Mouse (Mus musculus) limb, embryonic 12.5 days (tissue): Measurements from ENCODE around the gene Eef2kmt. TPM values are rescaled to one million over a fixed set of nuclear protein-coding genes. Genes with fewer than 3 reads are reported as not detected.
"Not testable (repeated sequence)": the region's sequence is repeated elsewhere in the genome, so short reads cannot be mapped to it uniquely, and the experiment has no call there.

ENCODE experiments used
- ATAC-seq: fragments of 200-750 bp; cut with Nextera tagmentation; 2 replicates; pipeline ENCODE4 v1.8.0; 2017; ENCODE audit warnings: low read depth, moderate TSS enrichment; ENCODE audit not compliant: insufficient number of reproducible peaks, insufficient read depth, low FRiP score, low TSS enrichment
- H3K27ac ChIP-seq: fragments of 300-500 bp; sonication (generic); 2 replicates; pipeline ENCODE4 v1.5.1; 2016; ENCODE audit warnings: mild to moderate bottlenecking, moderate library complexity
- H3K27me3 ChIP-seq: fragments of 300-500 bp; sonication (generic); 2 replicates; pipeline ENCODE4 v1.6.1; 2016; ENCODE audit warnings: mild to moderate bottlenecking, moderate library complexity
- H3K36me3 ChIP-seq: fragments of 300-500 bp; sonication (generic); 2 replicates; pipeline ENCODE4 v1.6.1; 2016; ENCODE audit warnings: mild to moderate bottlenecking, moderate library complexity
- H3K4me1 ChIP-seq: fragments of 300-500 bp; sonication (generic); replicated peaks from 2 replicates; pipeline ENCODE4 v1.6.1; 2016
- H3K4me2 ChIP-seq: fragments of 300-500 bp; sonication (generic); 2 replicates; pipeline ENCODE4 v1.6.1; 2016; ENCODE audit warnings: mild to moderate bottlenecking, moderate library complexity
- H3K4me3 ChIP-seq: fragments of 300-500 bp; sonication (generic); replicated peaks from 2 replicates; pipeline ENCODE4 v1.5.1; 2016; ENCODE audit warnings: mild to moderate bottlenecking
- H3K9ac ChIP-seq: fragments of 300-500 bp; sonication (generic); replicated peaks from 2 replicates; pipeline ENCODE4 v1.6.1; 2016; ENCODE audit warnings: mild to moderate bottlenecking, moderate library complexity
- H3K9me3 ChIP-seq: fragments of 300-500 bp; sonication (generic); 2 replicates; pipeline ENCODE4 v1.6.1; 2016; ENCODE audit warnings: mild to moderate bottlenecking, moderate library complexity
- WGBS: fragments of 180-500 bp; shearing (Covaris S2); methylation state at CpG from one replicate; pipeline ENCODE4 v1.1.7; 2016; 5-methylcytosine and 5-hydroxymethylcytosine counted together
- polyA plus RNA-seq: library from polyadenylated mRNA; unstranded; fragments of >200 nt; fragmentation: Nextera tagmentation; extraction: Ambion mirVana; gene quantifications from 2 replicates; pipeline ENCODE4 v1.2.1, GENCODE M21; 2016

The Eef2kmt gene
- polyA plus RNA-seq, 1 experiment from 2014 or later = 14.3 TPM

DNA sequence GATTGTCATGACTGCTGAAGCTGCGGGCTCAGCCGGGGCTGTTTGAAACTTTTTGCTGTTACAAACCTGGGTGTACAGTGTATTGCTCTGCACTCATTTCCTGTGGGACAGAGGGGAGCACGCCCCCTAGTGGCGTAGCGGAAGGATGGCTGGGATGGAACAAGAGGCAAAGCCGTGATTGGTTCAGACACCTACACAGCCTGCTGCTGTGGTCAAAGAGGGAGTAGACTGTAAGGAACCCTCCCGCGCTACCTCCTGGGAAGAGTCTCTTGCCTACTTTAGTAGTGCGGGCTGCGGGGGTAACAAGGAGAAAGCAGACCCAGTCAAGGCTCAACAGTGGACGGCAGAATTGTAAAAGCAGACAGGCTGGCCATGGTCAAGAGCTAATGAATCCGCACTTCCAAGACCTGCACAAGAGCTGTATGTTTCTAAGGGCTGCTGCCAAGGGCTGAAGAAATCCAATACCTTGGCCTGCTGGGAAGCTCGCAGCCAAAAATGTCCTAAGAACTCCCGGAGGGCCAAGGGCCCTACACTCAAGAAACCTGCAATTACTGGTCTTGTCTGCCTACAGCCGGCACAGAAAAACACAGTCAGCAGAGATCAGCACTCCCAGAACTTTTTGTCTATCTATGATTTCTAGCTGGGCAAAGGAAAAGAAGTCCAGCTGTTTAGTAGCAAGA, 1.3 kb downstream of the Eef2kmt start:
- Histone ChIP-seq H3K4me1 (peaks cover 16% of the 10 kb centered on the region; the same call in 1 of the 2 replicates), H3K4me3 (peak overlapping the region; percentile 63), H3K27me3 (no peaks in the 10 kb centered on the region), H3K36me3 (peaks cover 17% of the 10 kb centered on the region), H3K9me3 (no peaks in the 10 kb centered on the region), H3K4me2 (peak overlapping the region; percentile 77), H3K9ac (peak overlapping the region; percentile 68), H3K27ac (peak overlapping the region; percentile 78)
- 6% methylated on average over 15 of the region's 15 CpGs for WGBS
- peak; percentile 53 for ATAC-seq

DNA sequence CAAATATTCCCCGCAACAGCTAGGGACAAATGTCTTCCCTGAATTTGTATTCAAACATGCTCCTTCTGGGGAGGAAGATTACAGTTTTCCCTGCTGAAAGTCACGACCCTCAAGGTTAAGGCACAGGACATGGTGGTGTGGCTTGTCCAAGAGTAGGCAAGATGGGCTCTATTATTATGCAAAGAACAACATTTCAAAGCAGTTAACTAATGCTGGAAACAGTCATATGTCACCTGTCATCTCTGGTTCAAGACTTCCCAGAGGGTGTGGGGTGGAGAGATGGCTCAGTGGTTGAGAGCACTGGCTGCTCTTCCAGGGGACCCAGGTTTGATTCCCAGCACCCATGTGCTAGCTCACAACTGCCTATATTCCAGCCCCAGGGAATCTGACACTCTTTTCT, 3.5 kb downstream of the Eef2kmt start:
- no peaks in the 10 kb centered on the region for H3K9me3 ChIP-seq
- H3K9ac ChIP-seq = no peak overlapping the region
- WGBS = 92% methylated on average over 2 of the region's 2 CpGs
- no peaks in the 10 kb centered on the region for H3K27me3 ChIP-seq
- no peak overlapping the region for H3K27ac ChIP-seq
- peaks cover 39% of the 10 kb centered on the region for H3K36me3 ChIP-seq
- H3K4me2 ChIP-seq = no peak overlapping the region
- no peak overlapping the region for H3K4me3 ChIP-seq
- ATAC-seq = no peak
- peaks cover 16% of the 10 kb centered on the region; the same call in 1 of the 2 replicates for H3K4me1 ChIP-seq

- Histone ChIP-seq H3K4me2 (no peak overlapping the region), H3K27ac (no peak overlapping the region), H3K9me3 (no peaks in the 10 kb centered on the region), H3K9ac (no peak overlapping the region), H3K36me3 (peaks cover 49% of the 10 kb centered on the region), H3K4me3 (no peak overlapping the region), H3K4me1 (peaks cover 13% of the 10 kb centered on the region; the same call in 1 of the 2 replicates), H3K27me3 (no peaks in the 10 kb centered on the region)
- 85% methylated on average over 3 of the region's 3 CpGs for WGBS
- no peak for ATAC-seq
Observed at GRCm38 (mm10) chr16:5250891-5251290, 4.9 kb downstream of the Eef2kmt start.

- 33% methylated on average over 7 of the region's 7 CpGs for WGBS
- Histone ChIP-seq H3K9me3 (no peaks in the 10 kb centered on the region), H3K9ac (no peak overlapping the region), H3K4me3 (no peak overlapping the region), H3K36me3 (peaks cover 92% of the 10 kb centered on the region), H3K4me2 (no peak overlapping the region), H3K27ac (no peak overlapping the region), H3K27me3 (no peaks in the 10 kb centered on the region), H3K4me1 (no peaks in the 10 kb centered on the region)
- ATAC-seq = no peak; the same call in 1 of the 2 replicates
Observed at GRCm38 (mm10) chr16:5244411-5244810, 11.4 kb downstream of the Eef2kmt start.

DNA sequence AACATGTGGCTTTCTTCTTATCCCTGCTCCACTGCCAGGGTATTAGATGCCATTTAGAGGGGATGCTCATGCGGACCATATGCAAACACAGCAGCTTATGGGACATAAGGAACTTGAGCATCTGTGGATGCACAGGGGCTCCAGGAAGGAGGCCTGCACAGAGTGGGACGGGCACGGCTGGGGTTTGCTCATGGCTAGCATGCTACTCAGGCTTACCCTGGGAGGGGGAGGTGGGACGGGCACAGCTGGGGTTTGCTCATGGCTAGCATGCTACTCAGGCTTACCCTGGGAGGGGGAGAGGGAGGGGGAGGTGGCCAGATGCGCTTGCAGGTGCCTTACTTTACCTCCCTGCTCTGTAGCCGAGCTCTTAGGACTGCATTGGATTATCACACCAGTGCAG, 12.9 kb downstream of the Eef2kmt start:
- WGBS = 94% methylated on average over 6 of the region's 6 CpGs
- no peaks in the 10 kb centered on the region for H3K4me1 ChIP-seq
- H3K27me3 ChIP-seq = no peaks in the 10 kb centered on the region
- H3K36me3 ChIP-seq = peaks cover 83% of the 10 kb centered on the region
- no peak overlapping the region for H3K4me3 ChIP-seq
- no peak overlapping the region for H3K9ac ChIP-seq
- H3K27ac ChIP-seq = no peak overlapping the region
- H3K4me2 ChIP-seq = no peak overlapping the region
- ATAC-seq = no peak
- H3K9me3 ChIP-seq = no peaks in the 10 kb centered on the region

DNA sequence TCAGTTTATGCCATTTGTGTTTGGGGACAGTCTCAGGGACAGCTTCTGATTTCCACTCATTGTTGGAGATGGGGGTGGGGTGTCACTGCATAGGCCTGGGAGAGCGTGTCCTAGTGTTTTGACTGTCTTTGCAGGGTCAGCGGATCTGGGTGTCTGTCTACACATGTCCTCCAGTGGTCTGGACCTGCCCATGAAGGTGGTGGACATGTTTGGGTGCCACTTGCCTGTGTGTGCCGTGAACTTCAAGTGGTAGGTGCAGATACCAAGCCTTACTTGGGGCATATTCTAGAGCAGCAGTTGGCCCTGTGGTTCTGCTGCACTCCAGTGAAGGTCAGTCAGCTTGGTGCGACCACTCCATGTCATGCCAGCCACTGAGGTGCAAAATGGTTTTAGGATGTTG, 13.4 kb downstream of the Eef2kmt start:
- H3K27me3 ChIP-seq = no peaks in the 10 kb centered on the region

GRCm38 (mm10) chr16:5233418-5234313, 22.1 kb downstream of the Eef2kmt start, which contains the start of gene Alg1:
TSS of gene Alg1 (plus strand) at chr16:5233621.
- ATAC-seq = peak; percentile 92
- WGBS = 2% methylated on average over 47 of the region's 47 CpGs
- H3K9ac ChIP-seq = peak within 1 kb of the TSS; percentile 72

More for the DNA sequence above, 13.4 kb downstream of the Eef2kmt start:
- WGBS = 92% methylated on average over 4 of the region's 4 CpGs
- Histone ChIP-seq H3K9me3 (no peaks in the 10 kb centered on the region), H3K4me3 (no peak overlapping the region), H3K36me3 (peaks cover 78% of the 10 kb centered on the region), H3K4me1 (no peaks in the 10 kb centered on the region), H3K4me2 (no peak overlapping the region), H3K27ac (no peak overlapping the region), H3K9ac (no peak overlapping the region)
- ATAC-seq = no peak

GRCm38 (mm10) chr16:5232982-5233381, 22.8 kb downstream of the Eef2kmt start:
- no peaks in the 10 kb centered on the region for H3K9me3 ChIP-seq
- peaks cover 10% of the 10 kb centered on the region for H3K4me1 ChIP-seq
- H3K36me3 ChIP-seq = 0 out of 2 replicates have a peak, but pooled peaks cover 7% of the 10 kb centered on the region
- no peaks in the 10 kb centered on the region for H3K27me3 ChIP-seq
- H3K9ac ChIP-seq = no peak overlapping the region
- no peak for ATAC-seq
- peak overlapping the region; percentile 88 for H3K4me3 ChIP-seq
- peak overlapping the region; percentile 84 for H3K4me2 ChIP-seq
- no peak overlapping the region for H3K27ac ChIP-seq
- WGBS = 76% methylated on average over 4 of the region's 4 CpGs

More at GRCm38 (mm10) chr16:5233418-5234313, 22.1 kb downstream of the Eef2kmt start, which contains the start of gene Alg1:
- Histone ChIP-seq H3K36me3 (0 out of 2 replicates have a peak, but pooled peaks cover 10% of the 10 kb centered on the region), H3K4me2 (peak within 1 kb of the TSS; percentile 84), H3K4me1 (peaks cover 10% of the 10 kb centered on the region), H3K9me3 (no peaks in the 10 kb centered on the region), H3K4me3 (peak within 1 kb of the TSS; percentile 88), H3K27ac (0 out of 2 replicates have a peak within 1 kb of the TSS, but pooled peaks have one; percentile 7), H3K27me3 (no peaks in the 10 kb centered on the region)

GRCm38 (mm10) chr16:5228103-5228502, 27.7 kb downstream of the Eef2kmt start:
- not testable (repeated sequence) for H3K4me3 ChIP-seq, H3K9me3 ChIP-seq, H3K27me3 ChIP-seq, H3K4me2 ChIP-seq, H3K9ac ChIP-seq, ATAC-seq, H3K27ac ChIP-seq, H3K4me1 ChIP-seq, H3K36me3 ChIP-seq
- 71% methylated on average over 3 of the region's 3 CpGs for WGBS

DNA sequence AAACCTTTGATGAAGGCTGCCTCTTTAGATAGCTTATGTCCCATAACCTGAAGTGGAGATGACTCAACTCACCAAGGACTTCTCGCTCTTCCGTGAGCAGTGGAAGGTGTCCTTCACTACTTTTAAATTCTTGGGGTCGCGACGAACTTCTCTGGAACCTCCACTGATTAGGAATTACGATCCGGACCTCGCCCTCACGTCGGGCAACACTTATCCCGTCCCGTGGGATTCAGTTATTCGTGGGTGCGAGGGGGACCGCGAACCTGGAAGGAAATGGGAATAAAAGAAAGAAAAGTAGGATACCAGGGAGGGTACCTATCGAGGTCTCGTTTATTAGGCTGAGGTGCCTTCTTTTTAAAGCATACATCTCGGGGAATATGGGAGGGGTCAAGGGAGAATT, 28.3 kb downstream of the Eef2kmt start:
- ATAC-seq, H3K4me1 ChIP-seq, H3K27me3 ChIP-seq, H3K4me2 ChIP-seq, H3K27ac ChIP-seq, H3K4me3 ChIP-seq, H3K36me3 ChIP-seq, H3K9me3 ChIP-seq, H3K9ac ChIP-seq: not testable (repeated sequence)
- 79% methylated on average over 19 of the region's 19 CpGs for WGBS

GRCm38 (mm10) chr16:5226534-5226933, 29.2 kb downstream of the Eef2kmt start:
- not testable (repeated sequence) for ATAC-seq, H3K27me3 ChIP-seq, H3K4me1 ChIP-seq, H3K9ac ChIP-seq, H3K4me2 ChIP-seq, H3K27ac ChIP-seq, H3K36me3 ChIP-seq, H3K9me3 ChIP-seq, H3K4me3 ChIP-seq
- WGBS = 12% methylated on average over 1 of the region's 1 CpGs
